Mouse (Mus musculus): ENCODE measurements around the gene Samt1.

Samt1 gene

DNA sequence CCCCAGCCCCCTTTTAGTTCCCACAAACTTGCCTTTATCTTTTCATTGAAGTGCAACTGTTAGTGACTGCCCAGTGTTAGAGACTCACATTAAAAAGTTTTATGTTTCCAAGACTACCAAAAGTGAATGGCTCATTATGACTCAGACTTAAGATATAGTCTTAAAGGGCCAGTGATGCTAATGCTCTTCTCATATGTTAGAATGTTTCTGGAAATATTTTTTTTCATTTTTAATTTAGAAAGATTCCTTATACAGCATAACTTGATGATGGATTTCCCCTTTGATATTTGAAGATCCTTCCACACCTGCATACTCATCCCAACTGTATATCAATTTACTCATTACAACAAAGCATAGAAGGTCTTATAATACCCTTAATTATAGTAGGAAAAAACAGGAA, at the start of gene Samt1:
Samt1 (minus strand) TSS at position 101 of the 400 bp plus-strand sequence.

DNA sequence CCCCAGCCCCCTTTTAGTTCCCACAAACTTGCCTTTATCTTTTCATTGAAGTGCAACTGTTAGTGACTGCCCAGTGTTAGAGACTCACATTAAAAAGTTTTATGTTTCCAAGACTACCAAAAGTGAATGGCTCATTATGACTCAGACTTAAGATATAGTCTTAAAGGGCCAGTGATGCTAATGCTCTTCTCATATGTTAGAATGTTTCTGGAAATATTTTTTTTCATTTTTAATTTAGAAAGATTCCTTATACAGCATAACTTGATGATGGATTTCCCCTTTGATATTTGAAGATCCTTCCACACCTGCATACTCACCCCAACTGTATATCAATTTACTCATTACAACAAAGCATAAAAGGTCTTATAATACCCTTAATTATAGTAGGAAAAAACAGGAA, 42.5 kb upstream of the Samt1 start, which contains the start of gene Gm10057:
Gm10057 (minus strand) TSS at position 101 of the 400 bp plus-strand sequence.

DNA sequence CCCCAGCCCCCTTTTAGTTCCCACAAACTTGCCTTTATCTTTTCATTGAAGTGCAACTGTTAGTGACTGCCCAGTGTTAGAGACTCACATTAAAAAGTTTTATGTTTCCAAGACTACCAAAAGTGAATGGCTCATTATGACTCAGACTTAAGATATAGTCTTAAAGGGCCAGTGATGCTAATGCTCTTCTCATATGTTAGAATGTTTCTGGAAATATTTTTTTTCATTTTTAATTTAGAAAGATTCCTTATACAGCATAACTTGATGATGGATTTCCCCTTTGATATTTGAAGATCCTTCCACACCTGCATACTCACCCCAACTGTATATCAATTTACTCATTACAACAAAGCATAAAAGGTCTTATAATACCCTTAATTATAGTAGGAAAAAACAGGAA, 21.3 kb upstream of the Samt1 start, which contains the start of gene 4921511M17Rik:
4921511M17Rik (minus strand) TSS at position 101 of the 400 bp plus-strand sequence.

DNA sequence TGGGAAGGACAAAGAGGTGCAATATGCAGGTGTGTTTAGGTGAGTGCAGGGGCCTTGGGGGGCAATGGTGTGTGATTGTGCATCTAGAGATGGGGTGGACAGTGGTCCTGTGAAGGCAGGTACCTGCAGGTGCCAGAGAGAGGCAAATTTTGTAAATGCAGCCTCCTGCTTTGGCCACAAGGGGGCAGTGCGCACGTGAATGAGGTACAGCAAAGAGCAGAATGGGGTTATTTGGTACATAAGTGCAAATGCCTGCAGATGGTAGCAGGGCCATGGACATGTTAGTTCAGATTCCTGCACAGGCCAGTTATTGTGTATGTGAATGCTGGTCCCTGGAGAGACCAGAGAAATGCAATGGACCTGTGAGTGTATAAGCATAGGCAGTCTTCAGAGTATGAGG, 35.5 kb downstream of the Samt1 start:
- WGBS: no CpG with 5 or more reads among the region's 2 CpGs

DNA sequence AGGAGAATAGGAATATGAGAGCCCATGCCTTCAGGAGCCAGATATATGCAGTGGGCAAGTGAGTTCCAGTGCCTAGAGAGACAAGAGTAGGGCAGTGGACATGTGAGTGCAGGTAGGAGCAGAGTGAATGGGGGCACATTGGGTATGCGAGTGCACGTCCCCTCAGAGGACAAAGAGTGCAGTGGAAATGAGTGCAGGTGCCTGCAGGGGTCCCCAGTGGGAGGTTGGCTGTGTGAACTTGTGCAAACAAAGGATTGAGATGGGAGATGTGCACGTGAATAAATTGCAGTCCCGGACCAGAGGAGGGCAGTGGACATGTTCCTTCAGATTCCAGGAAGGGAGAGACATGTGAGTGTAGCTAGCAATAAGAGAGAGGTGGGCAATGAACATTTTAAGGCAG, 36.0 kb downstream of the Samt1 start:
- 23% methylated on average over 4 of the region's 4 CpGs for WGBS

DNA sequence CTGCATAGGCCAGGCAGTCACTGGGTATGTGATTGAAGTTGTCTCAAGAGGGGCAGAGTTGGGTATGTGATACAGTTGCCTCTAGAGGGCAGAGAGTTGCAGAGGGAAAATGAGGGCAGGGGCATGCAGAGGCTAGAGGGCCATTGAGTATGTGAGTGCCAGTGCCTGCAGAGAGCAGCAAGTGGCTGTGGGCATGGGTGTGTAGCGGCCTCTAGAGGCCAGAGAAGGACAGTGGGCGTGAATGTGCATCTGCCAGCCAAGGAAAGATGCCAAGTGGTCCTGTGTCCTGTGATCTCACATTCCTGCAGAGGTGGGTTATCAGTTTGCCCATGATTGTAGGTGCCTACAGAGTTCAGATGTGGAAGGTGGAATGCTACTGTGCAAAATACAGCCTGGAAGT, 38.0 kb downstream of the Samt1 start:
- 25% methylated on average over 2 of the region's 2 CpGs for WGBS

DNA sequence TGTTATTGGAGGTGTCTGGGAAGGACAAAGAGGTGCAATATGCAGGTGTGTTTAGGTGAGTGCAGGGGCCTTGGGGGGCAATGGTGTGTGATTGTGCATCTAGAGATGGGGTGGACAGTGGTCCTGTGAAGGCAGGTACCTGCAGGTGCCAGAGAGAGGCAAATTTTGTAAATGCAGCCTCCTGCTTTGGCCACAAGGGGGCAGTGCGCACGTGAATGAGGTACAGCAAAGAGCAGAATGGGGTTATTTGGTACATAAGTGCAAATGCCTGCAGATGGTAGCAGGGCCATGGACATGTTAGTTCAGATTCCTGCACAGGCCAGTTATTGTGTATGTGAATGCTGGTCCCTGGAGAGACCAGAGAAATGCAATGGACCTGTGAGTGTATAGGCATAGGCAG, 59.6 kb downstream of the Samt1 start:
- WGBS: no CpG with 5 or more reads among the region's 2 CpGs

Data from cerebral cortex, adult 2 months (tissue).